Comparison of ENCODE assay signal across 22 mouse cellular contexts in genomic region chr5:16121334-16121733, GRCm38 (mm10).
"Had no signal": no experiment of that assay in that cellular context is flagged by ENCODE, and none has a peak within 500 bp of the region (broad histone marks: within the 10 kb centered on the region; RNA-seq: fewer than 3 reads in every experiment).

No protein-coding gene starts in this region.

- H3K27ac ChIP-seq: kidney, embryonic 15.5 days; limb, embryonic 12.5 days; limb, embryonic 15.5 days; liver, embryonic 14.5 days; lung, embryonic 15.5 days; midbrain, embryonic 10.5 days; midbrain, embryonic 13.5 days; stomach, postnatal 0 days had no signal

- H3K9me3 ChIP-seq: kidney, embryonic 15.5 days; limb, embryonic 12.5 days; limb, embryonic 15.5 days; lung, embryonic 15.5 days; megakaryocyte, embryonic 14.5 days; midbrain, embryonic 10.5 days; midbrain, embryonic 13.5 days had no signal

- ATAC-seq: liver, postnatal 0 days; midbrain, embryonic 13.5 days; midbrain, embryonic 16.5 days had no signal

- H3K4me3 ChIP-seq: kidney, embryonic 15.5 days; limb, embryonic 12.5 days; limb, embryonic 15.5 days; lung, embryonic 15.5 days; megakaryocyte, embryonic 14.5 days; midbrain, embryonic 10.5 days; midbrain, embryonic 13.5 days; myocyte had no signal

- DNase-seq: kidney, adult 11 months; kidney, adult 8-10 months; kidney, postnatal 14 days; kidney, postnatal 4 days; liver, postnatal 0 days; right cerebral cortex, adult 18-20 months; right cerebral cortex, postnatal 14 days; right cerebral cortex, postnatal 4 days; thymus, adult 2 months; thymus, postnatal 25 days had no signal

- H3K9ac ChIP-seq: kidney, embryonic 15.5 days; limb, embryonic 12.5 days; limb, embryonic 15.5 days; liver, embryonic 14.5 days; liver, postnatal 0 days; lung, embryonic 15.5 days; midbrain, embryonic 13.5 days had no signal

- H3K36me3 ChIP-seq: kidney, embryonic 15.5 days; limb, embryonic 12.5 days; limb, embryonic 15.5 days; lung, embryonic 15.5 days; midbrain, embryonic 10.5 days; midbrain, embryonic 13.5 days had no signal

- H3K4me1 ChIP-seq: limb, embryonic 15.5 days; lung, embryonic 15.5 days; megakaryocyte, embryonic 14.5 days; midbrain, embryonic 10.5 days had no signal

- H3K4me2 ChIP-seq: kidney, embryonic 15.5 days; limb, embryonic 12.5 days; limb, embryonic 15.5 days; liver, embryonic 11.5 days; lung, embryonic 15.5 days; midbrain, embryonic 13.5 days had no signal

- H3K27me3 ChIP-seq: kidney, embryonic 15.5 days; limb, embryonic 12.5 days; limb, embryonic 15.5 days; lung, embryonic 15.5 days; megakaryocyte, embryonic 14.5 days; midbrain, embryonic 13.5 days had no signal
